Mouse (Mus musculus) kidney, adult 8-10 months (tissue): ENCODE data around the gene Lrrc17.

ENCODE experiments used
- DNase-seq, 2 experiments: peaks; one replicate each; pipeline ENCODE4 v3.0.0; 2022

The Lrrc17 gene

GRCm38 (mm10) chr5:21544821-21545220, 1.5 kb downstream of the Lrrc17 start:
- no peak for DNase-seq

GRCm38 (mm10) chr5:21545227-21545626, 1.9 kb downstream of the Lrrc17 start:
- DNase-seq: no peak

- DNase-seq: no peak
These were observed 2.4 kb downstream of the Lrrc17 start for GRCm38 (mm10) chr5:21545786-21546185.

GRCm38 (mm10) chr5:21547005-21547404, 3.6 kb downstream of the Lrrc17 start:
- no peak for DNase-seq

- no peak for DNase-seq
These were observed 10.3 kb downstream of the Lrrc17 start for GRCm38 (mm10) chr5:21553685-21554084.

- DNase-seq: no peak
These were observed 11.4 kb downstream of the Lrrc17 start for GRCm38 (mm10) chr5:21554732-21555131.

- no peak for DNase-seq
These were observed 13.1 kb downstream of the Lrrc17 start for GRCm38 (mm10) chr5:21556502-21556901.

GRCm38 (mm10) chr5:21563936-21564335, 20.6 kb downstream of the Lrrc17 start:
- peak; percentile 15 to 22 for DNase-seq

GRCm38 (mm10) chr5:21565392-21566065, 22.2 kb downstream of the Lrrc17 start:
- DNase-seq: no peak

- no peak for DNase-seq
These were observed 24.4 kb downstream of the Lrrc17 start for GRCm38 (mm10) chr5:21567784-21568183.

- no peak for DNase-seq
These were observed 29.5 kb downstream of the Lrrc17 start for GRCm38 (mm10) chr5:21572764-21573416.

GRCm38 (mm10) chr5:21574386-21575209, 31.2 kb downstream of the Lrrc17 start:
- DNase-seq: no peak

GRCm38 (mm10) chr5:21575210-21575550, 31.8 kb downstream of the Lrrc17 start:
- DNase-seq: no peak

- no peak for DNase-seq
These were observed 34.8 kb downstream of the Lrrc17 start for GRCm38 (mm10) chr5:21578136-21578535.

- peak in 1 of 2 experiments; percentile 47 for DNase-seq
These were observed 43.4 kb downstream of the Lrrc17 start for GRCm38 (mm10) chr5:21586763-21587162.

- DNase-seq: no peak
These were observed 44.3 kb downstream of the Lrrc17 start for GRCm38 (mm10) chr5:21587683-21588082.

GRCm38 (mm10) chr5:21588220-21588619, 44.9 kb downstream of the Lrrc17 start:
- no peak for DNase-seq

- no peak for DNase-seq
These were observed 48.7 kb downstream of the Lrrc17 start for GRCm38 (mm10) chr5:21592106-21592505.

GRCm38 (mm10) chr5:21593201-21593709, 49.9 kb downstream of the Lrrc17 start:
- no peak for DNase-seq

- DNase-seq: peak; percentile 18 to 68
These were observed 56.2 kb downstream of the Lrrc17 start for GRCm38 (mm10) chr5:21599536-21599935.

- peak in 1 of 2 experiments; percentile 18 for DNase-seq
These were observed 56.6 kb downstream of the Lrrc17 start for GRCm38 (mm10) chr5:21599961-21600360.

GRCm38 (mm10) chr5:21605936-21606335, 62.6 kb downstream of the Lrrc17 start:
- peak in 1 of 2 experiments; percentile 25 for DNase-seq
